Mouse (Mus musculus) embryonic facial prominence, embryonic 10.5 days (tissue): Measurements from ENCODE around the gene Pde10a. TPM values are rescaled to one million over a fixed set of nuclear protein-coding genes. Genes with fewer than 3 reads are reported as not detected.
A peak's percentile ranks its signal among the peaks of the same experiment; 100 is the strongest.

ENCODE experiments used
- DNase-seq: peaks from one replicate; pipeline ENCODE4 v3.0.0-alpha.2; 2017; ENCODE audit warnings: low spot score
- H3K27ac ChIP-seq: fragments of 300-500 bp; sonication (generic); replicated peaks from 2 replicates; pipeline ENCODE4 v1.5.1; 2016; ENCODE audit warnings: mild to moderate bottlenecking
- H3K27me3 ChIP-seq: fragments of 300-500 bp; sonication (generic); replicated peaks from 2 replicates; pipeline ENCODE4 v1.6.1; 2016; ENCODE audit warnings: low read depth, mild to moderate bottlenecking; ENCODE audit not compliant: poor library complexity, severe bottlenecking
- H3K36me3 ChIP-seq: fragments of 300-500 bp; sonication (generic); replicated peaks from 2 replicates; pipeline ENCODE4 v1.6.1; 2016; ENCODE audit warnings: mild to moderate bottlenecking, moderate library complexity
- H3K4me1 ChIP-seq: fragments of 300-500 bp; sonication (generic); 2 replicates; pipeline ENCODE4 v1.6.1; 2016
- H3K4me3 ChIP-seq: fragments of 300-500 bp; sonication (generic); 2 replicates; pipeline ENCODE4 v1.5.1; 2016; ENCODE audit warnings: mild to moderate bottlenecking, moderate library complexity
- H3K9me3 ChIP-seq: fragments of 300-500 bp; sonication (generic); 2 replicates; pipeline ENCODE4 v1.6.1; 2016; ENCODE audit warnings: mild to moderate bottlenecking
- WGBS: fragments of 180-500 bp; shearing (Covaris S2); methylation state at CpG from one replicate; pipeline ENCODE4 v1.1.7; 2016; 5-methylcytosine and 5-hydroxymethylcytosine counted together
- polyA plus RNA-seq: library from polyadenylated mRNA; unstranded; fragments of >200 nt; fragmentation: Nextera tagmentation; extraction: Ambion mirVana; gene quantifications from 2 replicates; pipeline ENCODE4 v1.2.1, GENCODE M21; 2016

Pde10a gene
- polyA plus RNA-seq, 1 experiment from 2014 or later, result 2.2 TPM

DNA sequence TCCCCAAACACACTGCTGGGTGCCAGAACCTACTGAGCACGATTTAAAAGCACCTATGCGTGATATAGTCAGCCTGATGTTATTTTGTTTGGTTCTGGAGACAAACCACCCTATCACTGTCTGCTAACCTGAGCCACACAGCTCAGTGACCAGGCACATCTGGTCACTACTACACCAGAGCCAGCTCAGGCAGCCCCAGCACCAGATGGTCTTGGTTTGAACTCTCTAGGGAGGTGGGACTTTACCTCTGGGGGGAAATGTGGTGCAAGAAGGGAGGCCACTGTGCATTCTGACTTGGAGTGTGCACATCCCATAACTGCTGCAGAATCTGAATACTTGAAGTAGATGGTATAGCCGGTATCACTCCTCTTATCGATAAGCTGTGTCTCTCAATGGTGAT, 86.7 kb downstream of the Pde10a start:
- no peak for DNase-seq
- no peaks in the 10 kb centered on the region for H3K36me3 ChIP-seq
- H3K4me3 ChIP-seq, result no peak overlapping the region
- 0 out of 2 replicates have a peak, but pooled peaks cover 3% of the 10 kb centered on the region for H3K27me3 ChIP-seq
- WGBS, result 83% methylated on average over 4 of the region's 4 CpGs
- H3K4me1 ChIP-seq, result no peaks in the 10 kb centered on the region
- no peaks in the 10 kb centered on the region for H3K9me3 ChIP-seq
- H3K27ac ChIP-seq, result no peak overlapping the region

DNA sequence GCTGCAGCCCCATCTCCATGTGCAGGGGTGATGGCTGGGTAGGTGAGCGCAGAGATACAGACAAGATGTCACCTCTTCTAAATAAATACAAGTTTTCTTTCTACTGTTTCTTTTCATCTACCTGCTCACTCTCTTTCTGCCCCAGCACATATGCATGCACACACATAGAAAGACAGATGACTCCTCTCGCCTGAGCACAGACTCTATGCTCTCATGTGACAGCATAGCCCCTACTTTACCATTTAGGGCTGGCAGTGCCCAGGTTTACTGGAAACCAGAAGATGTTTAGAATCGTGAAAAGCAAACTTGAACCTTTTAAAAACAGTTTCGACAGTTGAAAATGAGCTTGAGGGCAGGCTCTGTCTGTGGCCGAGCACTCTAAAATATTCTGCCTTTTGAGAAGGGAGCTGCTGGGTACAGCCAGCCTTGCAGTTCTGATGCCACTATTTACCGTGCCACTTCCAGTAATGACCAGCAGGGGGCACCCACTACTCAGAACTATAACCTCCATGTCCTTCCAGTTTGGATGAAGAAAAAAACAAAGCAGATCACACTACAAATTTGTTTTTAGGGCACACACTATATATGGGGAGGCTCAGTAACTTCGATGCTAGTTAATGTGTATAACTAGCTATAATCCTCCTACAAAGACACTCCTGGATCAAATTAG, 88.8 kb downstream of the Pde10a start:
- 36% methylated on average over 7 of the region's 7 CpGs for WGBS
- no peaks in the 10 kb centered on the region for H3K4me1 ChIP-seq
- H3K36me3 ChIP-seq, result no peaks in the 10 kb centered on the region
- peak; percentile 80 for DNase-seq
- no peak overlapping the region for H3K4me3 ChIP-seq
- H3K9me3 ChIP-seq, result no peaks in the 10 kb centered on the region
- 0 out of 2 replicates have a peak, but pooled peaks cover 3% of the 10 kb centered on the region for H3K27me3 ChIP-seq
- no peak overlapping the region for H3K27ac ChIP-seq

DNA sequence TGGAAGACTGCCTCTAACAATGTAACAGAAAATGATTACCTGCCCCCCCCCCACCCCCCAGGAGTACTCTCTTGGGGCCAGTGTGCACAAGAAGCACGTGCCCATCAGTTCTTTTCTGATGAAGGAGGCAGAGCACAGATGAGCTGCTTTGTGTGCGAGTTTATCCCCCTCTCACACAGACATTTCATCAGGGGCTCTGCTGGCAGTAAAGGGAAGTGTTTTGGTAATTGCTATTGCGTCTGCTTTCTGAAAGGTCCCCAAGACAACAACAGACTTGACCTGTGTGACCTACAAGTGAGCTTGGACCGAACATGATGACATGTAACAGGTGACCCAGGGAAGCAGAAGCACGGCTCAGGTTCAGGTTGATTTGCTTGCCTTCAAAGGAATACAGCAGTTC, 95.2 kb downstream of the Pde10a start:
- peaks cover 10% of the 10 kb centered on the region for H3K4me1 ChIP-seq
- no peak overlapping the region for H3K27ac ChIP-seq
- H3K4me3 ChIP-seq, result no peak overlapping the region
- no peak for DNase-seq
- 46% methylated on average over 5 of the region's 5 CpGs for WGBS
- no peaks in the 10 kb centered on the region for H3K36me3 ChIP-seq
- H3K27me3 ChIP-seq, result peaks cover 9% of the 10 kb centered on the region; the same call in 1 of the 2 replicates
- H3K9me3 ChIP-seq, result no peaks in the 10 kb centered on the region

DNA sequence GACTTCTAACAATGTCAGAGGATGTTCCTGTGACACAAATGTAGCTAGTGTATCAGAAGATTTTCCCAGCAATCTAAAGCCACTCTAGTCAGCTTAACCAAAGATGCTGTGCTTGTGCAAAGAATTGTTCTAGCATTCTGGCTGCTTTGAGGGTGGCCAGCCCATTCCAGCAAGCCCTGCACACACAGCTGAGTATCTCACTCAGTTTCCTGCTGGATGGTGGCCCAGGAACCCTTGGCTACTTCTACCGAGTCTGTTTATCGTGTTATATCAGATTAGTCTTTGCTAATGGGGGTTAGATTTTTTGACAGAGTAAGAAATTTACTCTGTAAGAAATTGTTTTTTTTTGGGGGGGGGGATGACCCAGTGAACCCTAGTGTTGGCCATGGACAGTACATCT, 95.9 kb downstream of the Pde10a start:
- no peak for DNase-seq
- H3K9me3 ChIP-seq, result no peaks in the 10 kb centered on the region
- H3K4me1 ChIP-seq, result peaks cover 10% of the 10 kb centered on the region
- H3K4me3 ChIP-seq, result no peak overlapping the region
- no peaks in the 10 kb centered on the region for H3K36me3 ChIP-seq
- H3K27me3 ChIP-seq, result peaks cover 14% of the 10 kb centered on the region; the same call in 1 of the 2 replicates
- 86% methylated on average over 2 of the region's 2 CpGs for WGBS
- no peak overlapping the region for H3K27ac ChIP-seq

DNA sequence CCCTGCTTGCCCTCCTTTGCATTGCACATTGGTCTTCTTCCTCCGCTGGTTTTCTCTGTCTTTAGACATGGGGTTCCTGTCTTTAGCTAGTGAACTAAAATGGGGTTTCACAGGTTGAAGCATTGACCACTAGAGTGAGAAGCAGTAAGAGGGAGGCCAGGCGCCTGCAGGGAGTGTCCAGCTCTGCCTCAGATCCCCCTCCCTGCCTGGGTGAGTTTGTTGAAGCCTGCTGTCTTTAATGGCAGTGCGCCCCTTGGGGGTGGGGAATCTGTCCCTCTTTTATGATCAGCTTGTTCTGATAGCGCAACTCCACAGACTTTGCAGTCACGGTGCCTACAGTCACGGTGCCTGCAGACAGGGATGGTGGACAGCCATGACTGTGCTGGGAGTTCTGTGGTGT, 96.7 kb downstream of the Pde10a start:
- Histone ChIP-seq H3K36me3 (no peaks in the 10 kb centered on the region), H3K27me3 (peaks cover 14% of the 10 kb centered on the region; the same call in 1 of the 2 replicates), H3K9me3 (no peaks in the 10 kb centered on the region), H3K27ac (no peak overlapping the region; the same call in 1 of the 2 replicates), H3K4me1 (peaks cover 10% of the 10 kb centered on the region), H3K4me3 (no peak overlapping the region)
- no peak for DNase-seq
- WGBS, result 65% methylated on average over 6 of the region's 6 CpGs

DNA sequence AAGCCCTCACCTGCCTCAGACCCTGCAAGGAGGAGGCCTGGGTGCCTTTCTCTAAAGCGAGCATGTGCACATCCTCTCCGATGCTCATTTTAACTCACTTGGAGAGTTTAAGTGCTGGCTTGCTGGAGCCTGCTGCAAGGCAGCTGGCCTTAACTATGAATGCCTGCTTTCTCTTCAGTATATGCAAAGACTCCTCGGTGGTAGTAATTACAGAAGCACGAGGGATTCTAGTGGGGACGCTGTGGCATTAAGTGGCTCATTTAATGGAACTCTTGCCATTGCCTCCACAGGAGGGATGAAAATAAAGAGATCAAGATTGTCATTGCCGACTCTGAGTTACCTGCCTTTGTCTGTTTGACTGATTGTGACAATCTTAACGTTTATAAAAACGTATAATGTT, 101.2 kb downstream of the Pde10a start:
- no peak overlapping the region for H3K4me3 ChIP-seq
- 65% methylated on average over 8 of the region's 8 CpGs for whole genome bisulfite sequencing

DNA sequence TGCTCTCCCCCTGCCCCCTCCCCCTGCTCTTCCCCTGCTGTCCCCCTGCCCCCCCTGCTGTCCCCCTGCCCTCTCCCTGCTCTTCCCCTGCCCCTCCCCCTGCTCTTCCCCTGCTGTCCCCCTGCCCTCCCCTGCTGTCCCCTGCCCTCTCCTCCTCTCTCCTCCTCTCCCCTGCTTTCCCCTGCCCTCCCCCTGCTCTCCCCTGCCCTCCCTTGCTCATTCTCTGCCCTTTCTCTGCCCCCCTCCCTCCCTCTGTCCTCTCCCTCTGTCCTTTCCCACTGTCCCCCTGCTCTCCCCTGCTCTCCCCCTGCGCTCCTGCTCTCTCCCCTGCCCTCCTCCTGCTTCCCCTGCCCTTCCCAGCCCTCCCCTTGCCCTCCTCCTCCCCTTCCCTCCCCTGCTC, 106.5 kb downstream of the Pde10a start:
- H3K4me3 ChIP-seq, result no peak overlapping the region
- no peak for DNase-seq
- no peaks in the 10 kb centered on the region for H3K27me3 ChIP-seq
- no peaks in the 10 kb centered on the region for H3K9me3 ChIP-seq
- WGBS, result 56% methylated on average over 1 of the region's 1 CpGs
- no peaks in the 10 kb centered on the region for H3K36me3 ChIP-seq
- H3K27ac ChIP-seq, result no peak overlapping the region
- peaks cover 20% of the 10 kb centered on the region for H3K4me1 ChIP-seq

More for the DNA sequence above, 101.2 kb downstream of the Pde10a start:
- H3K4me1 ChIP-seq, result peaks cover 12% of the 10 kb centered on the region
- DNase-seq, result no peak
- H3K36me3 ChIP-seq, result no peaks in the 10 kb centered on the region
- H3K27me3 ChIP-seq, result peaks cover 14% of the 10 kb centered on the region; the same call in 1 of the 2 replicates
- H3K27ac ChIP-seq, result no peak overlapping the region
- no peaks in the 10 kb centered on the region for H3K9me3 ChIP-seq

DNA sequence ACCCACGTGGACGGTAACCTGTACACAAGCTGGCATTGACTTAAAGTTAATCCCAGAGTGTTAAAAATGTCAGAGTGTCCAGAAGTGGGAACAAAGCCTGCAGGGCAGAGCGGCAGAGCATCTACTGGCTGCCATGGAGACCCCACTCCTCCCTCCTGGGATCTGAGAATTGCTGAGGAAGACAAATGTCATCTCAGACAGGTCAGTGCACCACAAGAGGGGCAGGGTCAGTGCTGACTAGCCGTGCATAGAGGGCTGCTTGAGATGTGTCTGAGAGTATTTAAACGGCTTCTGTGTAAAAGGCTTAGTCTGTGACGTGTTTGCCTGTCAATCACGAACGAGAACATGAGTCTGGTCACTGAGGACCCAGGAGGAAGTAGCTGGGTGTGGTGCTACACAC, 108.4 kb downstream of the Pde10a start:
- WGBS, result 59% methylated on average over 8 of the region's 8 CpGs
- no peak overlapping the region for H3K27ac ChIP-seq
- no peaks in the 10 kb centered on the region for H3K27me3 ChIP-seq
- H3K4me3 ChIP-seq, result no peak overlapping the region
- no peak for DNase-seq
- no peaks in the 10 kb centered on the region for H3K9me3 ChIP-seq
- H3K36me3 ChIP-seq, result no peaks in the 10 kb centered on the region
- peaks cover 20% of the 10 kb centered on the region for H3K4me1 ChIP-seq

DNA sequence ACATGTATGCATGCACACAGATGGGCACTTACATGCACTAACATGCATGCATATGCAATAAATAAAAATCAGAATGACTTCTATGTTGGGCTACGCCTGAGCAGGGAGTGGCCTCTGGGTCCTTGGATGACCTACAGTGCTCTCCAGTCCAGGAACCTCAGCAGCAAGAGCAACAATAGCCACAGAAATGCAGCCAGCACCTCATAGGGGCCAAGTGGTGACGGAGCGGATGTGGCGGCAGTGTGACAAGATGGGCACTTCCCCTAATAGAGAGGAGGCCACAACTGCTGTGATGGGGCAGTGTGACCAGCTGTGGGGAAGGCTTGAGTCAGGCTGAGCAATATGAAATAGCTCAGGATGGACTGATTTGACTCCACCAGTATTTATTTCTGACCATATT, 109.3 kb downstream of the Pde10a start:
- H3K27me3 ChIP-seq, result no peaks in the 10 kb centered on the region
- no peak overlapping the region for H3K4me3 ChIP-seq
- H3K36me3 ChIP-seq, result no peaks in the 10 kb centered on the region
- no peaks in the 10 kb centered on the region for H3K9me3 ChIP-seq
- H3K4me1 ChIP-seq, result peaks cover 20% of the 10 kb centered on the region
- DNase-seq, result no peak
- WGBS, result 88% methylated on average over 4 of the region's 4 CpGs
- no peak overlapping the region for H3K27ac ChIP-seq

DNA sequence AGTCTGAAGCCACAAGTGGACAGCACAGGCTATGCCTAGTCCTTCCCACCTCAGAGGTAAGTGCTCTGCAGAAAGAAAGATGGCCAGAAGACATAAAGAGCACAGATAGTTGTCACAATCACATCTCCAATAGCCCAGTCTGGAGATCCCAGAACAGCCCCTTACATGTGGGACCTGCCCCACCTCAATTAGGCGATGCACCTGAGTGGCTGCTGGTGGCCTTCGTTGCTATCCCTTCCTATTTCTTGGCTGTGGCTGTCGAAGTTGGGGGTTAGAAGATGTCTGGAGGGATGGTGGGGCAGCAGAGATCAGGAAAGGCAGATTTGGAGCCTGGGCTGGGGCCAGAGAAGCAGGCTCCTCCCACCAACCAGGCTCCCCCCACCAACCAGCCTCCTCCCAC, 111.1 kb downstream of the Pde10a start:
- Histone ChIP-seq H3K27me3 (no peaks in the 10 kb centered on the region), H3K4me3 (no peak overlapping the region), H3K27ac (no peak overlapping the region), H3K36me3 (no peaks in the 10 kb centered on the region), H3K9me3 (no peaks in the 10 kb centered on the region), H3K4me1 (peaks cover 23% of the 10 kb centered on the region)
- no peak for DNase-seq
- WGBS, result 72% methylated on average over 3 of the region's 3 CpGs

DNA sequence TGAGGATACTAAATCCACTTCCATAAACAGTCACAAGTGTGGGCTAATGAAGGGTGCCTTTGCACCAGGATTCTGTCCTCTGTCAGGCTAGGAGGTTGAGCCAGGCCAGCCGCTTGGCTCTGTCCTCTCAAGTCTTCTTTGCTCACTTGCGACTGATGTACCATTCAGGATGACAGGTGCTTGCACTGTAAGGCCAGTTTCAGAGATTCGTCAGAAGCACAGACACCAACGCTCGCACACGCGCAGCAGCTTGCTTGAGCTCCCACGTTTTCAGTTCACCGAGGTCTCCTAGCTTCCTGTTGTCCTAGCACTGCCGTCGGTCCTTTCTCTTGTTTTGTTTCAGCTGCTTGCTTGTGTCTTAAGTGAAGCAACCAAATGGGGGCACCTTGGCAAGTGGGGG, 111.5 kb downstream of the Pde10a start:
- 78% methylated on average over 11 of the region's 11 CpGs for WGBS
- DNase-seq, result no peak
- peaks cover 18% of the 10 kb centered on the region for H3K4me1 ChIP-seq
- H3K9me3 ChIP-seq, result no peaks in the 10 kb centered on the region
- H3K36me3 ChIP-seq, result no peaks in the 10 kb centered on the region
- H3K27ac ChIP-seq, result no peak overlapping the region
- no peaks in the 10 kb centered on the region for H3K27me3 ChIP-seq
- no peak overlapping the region for H3K4me3 ChIP-seq

DNA sequence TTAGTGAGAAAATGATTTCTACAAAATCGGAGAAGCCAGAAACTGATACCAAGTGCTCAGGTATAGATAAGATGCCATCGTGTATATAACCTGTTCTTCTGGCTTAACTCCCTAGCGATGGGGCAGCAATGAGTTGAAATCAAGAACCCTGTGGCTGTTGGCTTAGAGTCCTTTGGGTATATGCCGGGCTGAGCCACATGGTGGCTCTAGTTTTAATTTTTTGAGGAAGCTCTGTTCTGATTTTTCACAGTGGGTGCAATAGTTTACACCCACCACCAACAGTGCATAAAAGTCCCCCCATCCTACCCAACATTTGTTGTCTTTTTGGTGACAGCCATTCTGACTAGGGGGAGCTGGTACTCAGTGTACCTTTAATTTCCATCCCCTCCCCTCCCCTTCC, 112.0 kb downstream of the Pde10a start:
- H3K27ac ChIP-seq, result no peak overlapping the region
- H3K4me3 ChIP-seq, result no peak overlapping the region
- no peaks in the 10 kb centered on the region for H3K36me3 ChIP-seq
- no peaks in the 10 kb centered on the region for H3K9me3 ChIP-seq
- no peaks in the 10 kb centered on the region for H3K27me3 ChIP-seq
- 76% methylated on average over 4 of the region's 4 CpGs for WGBS
- no peak for DNase-seq
- H3K4me1 ChIP-seq, result peaks cover 13% of the 10 kb centered on the region; the same call in 1 of the 2 replicates

DNA sequence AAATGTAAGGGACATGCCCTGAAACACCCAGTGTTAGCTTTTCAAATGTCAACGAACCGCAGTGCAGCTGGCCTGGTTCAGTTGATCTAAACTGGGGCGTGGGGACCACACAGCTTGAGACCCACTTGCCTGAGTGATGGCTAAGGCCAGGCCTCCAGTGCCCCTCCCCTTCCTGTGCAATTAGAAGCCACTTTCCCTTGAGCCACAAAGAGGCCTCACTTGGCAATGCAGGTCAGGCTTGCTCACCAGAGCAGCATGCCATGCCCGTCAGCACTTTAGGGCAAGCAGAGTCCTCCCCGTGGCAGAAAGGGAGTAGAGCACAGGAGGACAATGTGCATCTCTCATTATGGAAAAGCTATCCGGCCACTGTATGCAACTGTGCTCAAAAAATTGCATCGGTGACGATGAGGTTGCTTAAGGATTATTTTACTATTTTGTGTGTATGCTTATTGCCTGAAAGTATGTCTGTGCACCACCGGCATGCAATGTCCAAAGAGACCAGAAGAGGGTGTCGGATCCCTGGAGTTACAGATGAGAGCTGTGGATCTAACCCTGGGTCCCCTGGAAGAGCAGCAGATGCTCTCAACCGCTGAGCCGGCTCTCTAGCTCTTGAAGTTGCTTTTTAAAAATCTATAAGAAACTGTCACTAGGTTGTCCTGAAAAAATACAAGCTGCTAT, 114.7 kb downstream of the Pde10a start:
- Histone ChIP-seq H3K27me3 (no peaks in the 10 kb centered on the region), H3K36me3 (no peaks in the 10 kb centered on the region), H3K9me3 (no peaks in the 10 kb centered on the region), H3K4me3 (no peak overlapping the region), H3K4me1 (0 out of 2 replicates have a peak, but pooled peaks cover 3% of the 10 kb centered on the region), H3K27ac (no peak overlapping the region)
- WGBS, result 85% methylated on average over 12 of the region's 12 CpGs
- DNase-seq, result peak; percentile 30
